Mouse (Mus musculus) small intestine, adult 2 months (tissue): ENCODE measurements around the gene Megf9. TPM values are rescaled to one million over a fixed set of nuclear protein-coding genes. Genes with fewer than 3 reads are reported as not detected.

Experiments
- H3K27ac ChIP-seq: fragments of 200-500 bp; 2 replicates; pipeline ENCODE4 v1.5.1; 2012; ENCODE audit warnings: low read depth, low read length, control low read depth, inconsistent platforms; ENCODE audit not compliant: insufficient read depth
- H3K27me3 ChIP-seq: fragments of 200-500 bp; 2 replicates; pipeline ENCODE4 v1.6.1; 2012; ENCODE audit warnings: mild to moderate bottlenecking, moderate library complexity, low read length, inconsistent platforms; ENCODE audit not compliant: control insufficient read depth, insufficient read depth
- H3K36me3 ChIP-seq: fragments of 200-500 bp; 2 replicates; pipeline ENCODE4 v1.6.1; 2012; ENCODE audit warnings: mild to moderate bottlenecking, low read length, control low read depth, inconsistent platforms; ENCODE audit not compliant: control insufficient read depth, insufficient read depth
- H3K4me1 ChIP-seq: fragments of 200-500 bp; 2 replicates; pipeline ENCODE4 v1.6.1; 2012; ENCODE audit warnings: low read length, inconsistent platforms, mixed read lengths; ENCODE audit not compliant: control insufficient read depth, insufficient read depth, insufficient read length
- H3K4me3 ChIP-seq: fragments of 200-500 bp; 2 replicates; pipeline ENCODE4 v1.5.1; 2012; ENCODE audit warnings: low read depth, mild to moderate bottlenecking, control low read depth, inconsistent platforms, low read length, moderate library complexity
- CTCF ChIP-seq: fragments of 200-500 bp; IDR thresholded peaks from 2 replicates; pipeline ENCODE4 v1.5.1; 2012; ENCODE audit warnings: low read depth, mild to moderate bottlenecking, control low read depth, inconsistent platforms, low read length, moderate library complexity, mixed read lengths; ENCODE audit not compliant: insufficient replicate concordance, insufficient read length; ENCODE audit errors: extremely low read depth
- POLR2A ChIP-seq: fragments of 200-500 bp; IDR thresholded peaks from 2 replicates; pipeline ENCODE4 v1.6.1; 2012; ENCODE audit warnings: low read depth, mild to moderate bottlenecking, control low read depth, inconsistent platforms, low read length, moderate library complexity
- WGBS: fragments of 180-500 bp; shearing (Covaris S2); methylation state at CpG from one replicate; pipeline ENCODE4 v1.1.7; 2018; 5-methylcytosine and 5-hydroxymethylcytosine counted together
- polyA plus RNA-seq: library from polyadenylated mRNA; depleted of rRNA; stranded (reverse); fragments of >200 nt; gene quantifications from 2 replicates; pipeline ENCODE4 v1.2.3, GENCODE M21; 2012

Megf9 gene
- polyA plus RNA-seq, 1 experiment: 7.5 TPM

DNA sequence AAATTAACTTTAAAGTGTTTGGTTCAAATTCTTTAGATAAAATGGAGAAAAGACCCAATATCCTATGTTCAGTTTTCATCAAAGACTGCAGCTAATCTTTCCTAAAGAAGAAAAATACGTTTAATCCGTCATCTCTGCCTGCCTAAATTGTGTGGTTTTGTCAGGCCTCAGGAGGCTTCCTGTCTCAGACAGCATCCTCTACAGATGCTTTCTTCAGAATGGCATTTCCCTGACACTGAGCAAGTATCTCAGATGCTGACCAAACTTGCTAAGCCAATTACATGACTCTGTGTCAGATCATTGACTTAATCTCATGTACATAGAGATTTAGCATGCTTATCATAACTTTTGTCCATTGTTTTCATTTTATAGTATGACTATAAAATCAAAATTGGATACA, 11.4 kb downstream of the Megf9 start:
- 68% methylated on average over 2 of the region's 2 CpGs for WGBS
- no peak overlapping the region for H3K4me3 ChIP-seq
- H3K4me1 ChIP-seq: 0 out of 2 replicates have a peak, but pooled peaks cover 2% of the 10 kb centered on the region
- TF ChIP-seq CTCF (no peak), POLR2A (no peak)
- H3K27me3 ChIP-seq: no peaks in the 10 kb centered on the region
- no peaks in the 10 kb centered on the region for H3K36me3 ChIP-seq
- H3K27ac ChIP-seq: no peak overlapping the region

DNA sequence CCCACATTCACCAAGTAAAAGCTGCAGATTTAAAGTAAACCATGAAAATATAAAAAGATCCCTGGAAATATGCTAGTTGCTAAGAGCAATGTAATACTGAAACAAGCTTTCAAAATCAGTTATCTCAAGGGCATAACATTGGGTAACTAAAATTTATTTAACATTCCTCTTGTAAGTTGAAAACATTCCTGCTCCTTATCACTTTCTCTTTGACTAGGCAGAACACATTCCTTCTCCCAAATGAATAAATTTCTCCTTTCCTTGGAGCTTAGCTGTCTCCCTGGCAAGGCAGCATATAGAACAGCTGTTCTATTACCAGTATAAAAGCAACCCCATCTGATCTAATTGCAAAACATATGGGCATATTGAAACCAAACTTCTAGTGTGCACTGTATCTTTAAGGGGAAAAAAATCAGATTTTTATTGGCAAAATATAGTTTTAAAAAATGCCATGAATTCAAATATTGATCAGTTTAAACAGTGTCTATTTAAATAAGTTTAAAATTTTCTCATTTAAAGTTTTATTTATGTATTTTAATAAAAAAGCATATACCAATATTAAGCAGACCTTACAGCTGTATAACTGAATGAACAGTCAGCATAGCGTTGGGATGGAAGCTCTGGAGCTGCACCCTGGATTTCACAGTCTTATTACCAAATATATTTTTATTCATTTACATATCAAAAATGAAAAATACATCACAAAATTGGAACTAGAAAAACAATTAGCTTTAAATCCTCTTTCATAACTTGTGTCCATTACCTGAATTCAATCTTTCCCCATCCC, 13.1 kb downstream of the Megf9 start:
- H3K4me3 ChIP-seq: no peak overlapping the region
- H3K4me1 ChIP-seq: 0 out of 2 replicates have a peak, but pooled peaks cover 2% of the 10 kb centered on the region
- TF ChIP-seq CTCF (no peak), POLR2A (no peak)
- no peaks in the 10 kb centered on the region for H3K36me3 ChIP-seq
- H3K27ac ChIP-seq: no peak overlapping the region
- no peaks in the 10 kb centered on the region for H3K27me3 ChIP-seq
- WGBS: 100% methylated on average over 1 of the region's 1 CpGs

DNA sequence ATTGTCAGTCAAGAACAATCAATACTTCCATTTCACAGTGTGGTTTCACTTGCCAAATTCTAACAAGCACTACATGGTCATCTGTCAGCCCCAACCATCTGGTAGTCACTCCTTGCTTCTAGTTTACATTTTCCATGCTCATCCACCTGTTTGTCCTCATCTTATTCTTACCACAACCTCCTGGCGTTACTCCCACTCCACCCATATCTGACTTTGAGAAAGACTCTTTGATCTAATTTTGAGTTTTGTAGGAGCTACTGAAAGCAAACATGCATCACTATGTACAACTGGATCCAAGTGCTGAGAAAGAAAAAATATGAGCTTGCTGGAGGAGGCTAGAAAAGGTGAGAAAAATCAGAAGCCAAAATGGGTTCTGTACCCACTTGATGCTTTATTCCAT, 17.1 kb downstream of the Megf9 start:
- H3K27me3 ChIP-seq: no peaks in the 10 kb centered on the region
- WGBS: 74% methylated on average over 1 of the region's 1 CpGs
- H3K27ac ChIP-seq: no peak overlapping the region
- H3K4me3 ChIP-seq: no peak overlapping the region
- TF ChIP-seq POLR2A: no peak
- no peak for TF ChIP-seq CTCF
- H3K4me1 ChIP-seq: 0 out of 2 replicates have a peak, but pooled peaks cover 2% of the 10 kb centered on the region
- no peaks in the 10 kb centered on the region for H3K36me3 ChIP-seq

DNA sequence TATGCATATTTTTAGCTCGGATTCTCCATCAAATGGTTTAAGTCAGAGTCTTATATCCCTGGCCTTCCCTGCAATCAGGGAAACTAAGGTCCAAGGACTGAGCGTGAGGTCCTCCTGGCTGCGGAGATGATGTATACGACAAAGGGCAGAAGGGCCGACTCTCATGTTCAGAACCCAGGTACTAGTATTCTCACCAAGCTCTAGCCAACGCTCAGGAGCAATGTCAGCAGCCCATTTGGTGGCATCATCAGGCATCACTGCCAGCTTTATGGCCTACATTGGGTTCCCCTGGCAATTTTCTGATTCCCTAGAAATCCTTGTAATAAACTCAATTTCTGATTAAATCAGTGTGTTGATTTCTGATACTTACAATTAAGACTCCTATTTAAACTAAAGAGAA, 18.5 kb downstream of the Megf9 start:
- Histone ChIP-seq H3K4me1 (0 out of 2 replicates have a peak, but pooled peaks cover 2% of the 10 kb centered on the region), H3K27me3 (no peaks in the 10 kb centered on the region), H3K27ac (no peak overlapping the region), H3K36me3 (no peaks in the 10 kb centered on the region), H3K4me3 (no peak overlapping the region)
- WGBS: 89% methylated on average over 6 of the region's 6 CpGs
- TF ChIP-seq CTCF: no peak
- TF ChIP-seq POLR2A: no peak

DNA sequence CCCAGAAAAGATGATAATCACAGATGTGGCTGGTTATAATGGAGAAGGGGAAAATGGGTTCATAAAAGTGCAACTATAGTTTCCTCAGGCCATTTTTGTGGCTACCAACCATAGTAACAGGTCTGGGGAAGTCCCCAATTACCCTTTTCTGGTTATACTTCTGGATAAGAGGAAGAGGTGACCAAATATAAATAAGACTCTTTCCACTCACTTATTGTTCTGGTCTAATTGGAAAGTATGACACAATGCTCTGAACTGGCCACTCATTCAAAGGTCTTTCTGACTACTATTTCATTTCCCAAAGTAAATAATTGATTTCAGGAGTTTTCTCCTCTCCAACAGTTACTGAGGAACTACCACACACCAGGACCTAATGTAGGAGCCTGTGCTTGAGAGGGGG, 19.3 kb downstream of the Megf9 start:
- H3K4me1 ChIP-seq: 0 out of 2 replicates have a peak, but pooled peaks cover 2% of the 10 kb centered on the region
- no peaks in the 10 kb centered on the region for H3K27me3 ChIP-seq
- TF ChIP-seq POLR2A (no peak), CTCF (no peak)
- no peak overlapping the region for H3K4me3 ChIP-seq
- no peak overlapping the region for H3K27ac ChIP-seq
- no peaks in the 10 kb centered on the region for H3K36me3 ChIP-seq

DNA sequence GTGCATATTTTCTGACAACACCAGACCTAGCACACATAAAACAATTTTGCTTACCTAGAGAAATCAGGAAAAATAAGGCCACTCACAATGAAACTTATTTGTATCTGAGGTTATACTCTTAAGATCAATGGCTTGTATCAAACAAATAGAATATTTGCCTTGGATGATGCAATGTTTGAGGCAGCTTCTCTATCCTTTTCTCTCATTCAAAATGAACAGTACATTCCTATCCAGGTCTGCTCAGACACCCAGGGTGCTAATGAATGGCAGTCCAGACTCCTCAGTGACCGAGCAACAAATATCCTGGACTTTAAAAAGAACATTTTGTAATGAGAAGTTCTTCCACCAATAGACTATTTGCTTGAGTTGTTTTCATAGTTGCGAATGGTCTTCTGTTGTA, 24.8 kb downstream of the Megf9 start:
- 93% methylated on average over 2 of the region's 2 CpGs for WGBS
- H3K27ac ChIP-seq: no peak overlapping the region
- TF ChIP-seq POLR2A: no peak

DNA sequence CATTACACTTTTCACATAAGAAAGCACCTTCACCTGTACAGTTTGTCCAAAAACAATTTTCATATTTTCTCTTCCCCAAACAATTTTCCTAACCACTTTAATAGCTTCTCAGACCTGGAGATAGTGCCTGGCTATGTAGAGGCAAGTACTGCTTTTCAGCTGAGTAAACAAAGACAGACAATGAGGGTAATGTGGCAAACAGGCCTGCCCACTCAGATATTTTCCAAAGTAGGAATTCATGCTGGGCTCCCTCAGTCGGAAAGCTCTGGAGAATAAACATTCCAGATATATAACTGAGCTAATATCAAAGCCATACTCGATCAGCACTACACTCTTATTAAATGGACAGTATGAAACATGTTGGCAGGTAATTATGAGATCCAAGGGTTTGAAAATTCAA, 25.2 kb downstream of the Megf9 start:
- Histone ChIP-seq H3K4me3 (no peak overlapping the region), H3K4me1 (no peaks in the 10 kb centered on the region), H3K36me3 (no peaks in the 10 kb centered on the region), H3K27me3 (no peaks in the 10 kb centered on the region), H3K27ac (no peak overlapping the region)
- 26% methylated on average over 2 of the region's 2 CpGs for WGBS
- TF ChIP-seq CTCF: no peak
- no peak for TF ChIP-seq POLR2A

More for the DNA sequence above, 24.8 kb downstream of the Megf9 start:
- Histone ChIP-seq H3K4me3 (no peak overlapping the region), H3K36me3 (no peaks in the 10 kb centered on the region), H3K27me3 (no peaks in the 10 kb centered on the region), H3K4me1 (no peaks in the 10 kb centered on the region)
